Mouse (Mus musculus) lung, postnatal 0 days (tissue): ENCODE measurements around the gene Prox1. TPM values are rescaled to one million over a fixed set of nuclear protein-coding genes. Genes with fewer than 3 reads are reported as not detected.

Source experiments
- ATAC-seq: fragments of 200-750 bp; cut with Nextera tagmentation; 2 replicates; pipeline ENCODE4 v1.8.0; 2017; ENCODE audit warnings: moderate library complexity
- DNase-seq: peaks from one replicate; pipeline ENCODE4 v3.0.0-alpha.2; 2016; ENCODE audit warnings: low spot score
- H3K27ac ChIP-seq: fragments of 300-500 bp; sonication (generic); 2 replicates; pipeline ENCODE4 v1.5.1; 2014; ENCODE audit warnings: antibody characterized with exemption, mild to moderate bottlenecking, low read length, mixed read lengths
- H3K27me3 ChIP-seq: fragments of 300-500 bp; sonication (generic); replicated peaks from 2 replicates; pipeline ENCODE4 v1.6.1; 2014; ENCODE audit warnings: low read length, mixed read lengths; ENCODE audit not compliant: insufficient read depth
- H3K36me3 ChIP-seq: fragments of 300-500 bp; sonication (generic); 2 replicates; pipeline ENCODE4 v1.6.1; 2014; ENCODE audit warnings: low read length, mixed read lengths; ENCODE audit not compliant: insufficient read depth
- H3K4me1 ChIP-seq: fragments of 300-500 bp; sonication (generic); 2 replicates; pipeline ENCODE4 v1.6.1; 2014; ENCODE audit warnings: antibody characterized with exemption, low read depth, low read length, mixed read lengths; ENCODE audit not compliant: insufficient read depth
- H3K4me2 ChIP-seq: fragments of 300-500 bp; sonication (generic); replicated peaks from 2 replicates; pipeline ENCODE4 v1.6.1; 2014; ENCODE audit warnings: low read depth, mild to moderate bottlenecking, low read length, moderate library complexity, mixed read lengths
- H3K4me3 ChIP-seq: fragments of 300-500 bp; sonication (generic); 2 replicates; pipeline ENCODE4 v1.5.1; 2014; ENCODE audit warnings: low read depth, low read length
- H3K9ac ChIP-seq: fragments of 300-500 bp; sonication (generic); replicated peaks from 2 replicates; pipeline ENCODE4 v1.6.1; 2014; ENCODE audit warnings: low read depth, mild to moderate bottlenecking
- H3K9me3 ChIP-seq: fragments of 300-500 bp; sonication (generic); 2 replicates; pipeline ENCODE4 v1.6.1; 2016; ENCODE audit warnings: low read length, mixed read lengths
- CTCF ChIP-seq: IDR thresholded peaks from 2 replicates; pipeline ENCODE4 v1.5.1; 2016; ENCODE audit warnings: antibody characterized with exemption, mild to moderate bottlenecking
- EP300 ChIP-seq: IDR thresholded peaks from 2 replicates; pipeline ENCODE4 v1.6.1; 2016; ENCODE audit warnings: antibody characterized with exemption, mild to moderate bottlenecking, control low read depth
- WGBS: fragments of 180-500 bp; shearing (Covaris S2); extraction: QIAGEN DNeasy Blood & Tissue Kit; methylation state at CpG from one replicate; pipeline ENCODE4 v1.1.7; 2014; 5-methylcytosine and 5-hydroxymethylcytosine counted together
- polyA plus RNA-seq: library from polyadenylated mRNA; unstranded; fragments of >200 nt; fragmentation: Nextera tagmentation; extraction: Ambion mirVana; gene quantifications from 2 replicates; pipeline ENCODE4 v1.2.1, GENCODE M21; 2015

The Prox1 gene
- polyA plus RNA-seq, 1 experiment from 2014 or later, result 1.1 TPM

- H3K4me2 ChIP-seq, result no peak overlapping the region
- H3K27ac ChIP-seq, result no peak overlapping the region
- no peak overlapping the region for H3K4me3 ChIP-seq
- WGBS, result 51% methylated on average over 10 of the region's 10 CpGs
- DNase-seq (no peak), ATAC-seq (no peak)
- TF ChIP-seq CTCF, result no peak
- TF ChIP-seq EP300, result no peak
- H3K9ac ChIP-seq, result no peak overlapping the region
- no peaks in the 10 kb centered on the region for H3K4me1 ChIP-seq
- no peaks in the 10 kb centered on the region for H3K36me3 ChIP-seq
- no peaks in the 10 kb centered on the region for H3K9me3 ChIP-seq
- H3K27me3 ChIP-seq, result no peaks in the 10 kb centered on the region
These were observed 34.0 kb upstream of the Prox1 start for GRCm38 (mm10) chr1:190204378-190205070.

- no peak overlapping the region for H3K9ac ChIP-seq
- H3K4me2 ChIP-seq, result no peak overlapping the region
- H3K4me1 ChIP-seq, result no peaks in the 10 kb centered on the region
- no peaks in the 10 kb centered on the region for H3K27me3 ChIP-seq
- no peaks in the 10 kb centered on the region for H3K9me3 ChIP-seq
- TF ChIP-seq CTCF (no peak), EP300 (no peak)
- no peak overlapping the region for H3K4me3 ChIP-seq
- DNase-seq, result no peak
- no peak overlapping the region for H3K27ac ChIP-seq
- no peaks in the 10 kb centered on the region for H3K36me3 ChIP-seq
- WGBS, result 48% methylated on average over 6 of the region's 6 CpGs
- ATAC-seq, result no peak
These were observed 31.2 kb upstream of the Prox1 start for GRCm38 (mm10) chr1:190201696-190202095.

GRCm38 (mm10) chr1:190200996-190201395 is 30.5 kb upstream of the Prox1 start:
- Histone ChIP-seq H3K4me2 (no peak overlapping the region), H3K9me3 (no peaks in the 10 kb centered on the region), H3K9ac (no peak overlapping the region), H3K27me3 (no peaks in the 10 kb centered on the region), H3K27ac (no peak overlapping the region), H3K36me3 (no peaks in the 10 kb centered on the region), H3K4me1 (no peaks in the 10 kb centered on the region), H3K4me3 (no peak overlapping the region)
- DNase-seq (no peak), ATAC-seq (no peak)
- WGBS, result 83% methylated on average over 4 of the region's 4 CpGs
- TF ChIP-seq CTCF, result no peak
- TF ChIP-seq EP300, result no peak

GRCm38 (mm10) chr1:190198247-190198646 is 27.7 kb upstream of the Prox1 start:
- H3K4me2 ChIP-seq, result no peak overlapping the region
- H3K9ac ChIP-seq, result no peak overlapping the region
- TF ChIP-seq CTCF (no peak), EP300 (no peak)
- no peaks in the 10 kb centered on the region for H3K9me3 ChIP-seq
- H3K4me3 ChIP-seq, result no peak overlapping the region
- H3K27ac ChIP-seq, result no peak overlapping the region
- ATAC-seq (no peak), DNase-seq (no peak)
- no peaks in the 10 kb centered on the region for H3K36me3 ChIP-seq
- 78% methylated on average over 2 of the region's 2 CpGs for WGBS
- no peaks in the 10 kb centered on the region for H3K4me1 ChIP-seq
- no peaks in the 10 kb centered on the region for H3K27me3 ChIP-seq

GRCm38 (mm10) chr1:190192011-190192410 is 21.5 kb upstream of the Prox1 start:
- H3K27ac ChIP-seq, result no peak overlapping the region
- no peaks in the 10 kb centered on the region for H3K9me3 ChIP-seq
- H3K4me3 ChIP-seq, result no peak overlapping the region
- WGBS, result 88% methylated on average over 13 of the region's 13 CpGs
- DNase-seq (no peak), ATAC-seq (no peak)
- H3K9ac ChIP-seq, result no peak overlapping the region
- no peaks in the 10 kb centered on the region for H3K4me1 ChIP-seq
- H3K4me2 ChIP-seq, result no peak overlapping the region
- no peaks in the 10 kb centered on the region for H3K36me3 ChIP-seq
- no peaks in the 10 kb centered on the region for H3K27me3 ChIP-seq
- no peak for TF ChIP-seq EP300
- TF ChIP-seq CTCF, result no peak

- H3K4me3 ChIP-seq, result no peak overlapping the region
- H3K27me3 ChIP-seq, result no peaks in the 10 kb centered on the region
- no peaks in the 10 kb centered on the region for H3K36me3 ChIP-seq
- no peak for TF ChIP-seq EP300
- no peak overlapping the region for H3K27ac ChIP-seq
- DNase-seq (no peak), ATAC-seq (no peak)
- H3K9ac ChIP-seq, result no peak overlapping the region
- no peaks in the 10 kb centered on the region for H3K4me1 ChIP-seq
- no peak overlapping the region for H3K4me2 ChIP-seq
- no peaks in the 10 kb centered on the region for H3K9me3 ChIP-seq
- 28% methylated on average over 10 of the region's 10 CpGs for WGBS
These were observed 19.9 kb upstream of the Prox1 start for GRCm38 (mm10) chr1:190190231-190190965.
